Mouse (Mus musculus) heart, embryonic 13.5 days (tissue): Measurements from ENCODE around the gene Aspg. TPM values are rescaled to one million over a fixed set of nuclear protein-coding genes. Genes with fewer than 3 reads are reported as not detected.
A peak's percentile ranks its signal among the peaks of the same experiment; 100 is the strongest.

Experiments
- ATAC-seq: fragments of 200-750 bp; cut with Nextera tagmentation; 2 replicates; pipeline ENCODE4 v1.8.0; 2017; ENCODE audit warnings: moderate TSS enrichment; ENCODE audit not compliant: insufficient number of reproducible peaks, low FRiP score, low TSS enrichment; ENCODE audit errors: extremely low read depth
- H3K27ac ChIP-seq: fragments of 300-500 bp; sonication (generic); replicated peaks from 2 replicates; pipeline ENCODE4 v1.5.1; 2015; ENCODE audit warnings: moderate library complexity, mild to moderate bottlenecking, inconsistent platforms
- H3K27me3 ChIP-seq: fragments of 300-500 bp; sonication (generic); replicated peaks from 2 replicates; pipeline ENCODE4 v1.6.1; 2015; ENCODE audit warnings: mild to moderate bottlenecking, inconsistent platforms
- H3K36me3 ChIP-seq: fragments of 300-500 bp; sonication (generic); 2 replicates; pipeline ENCODE4 v1.6.1; 2015; ENCODE audit warnings: mild to moderate bottlenecking, inconsistent platforms
- H3K4me1 ChIP-seq: fragments of 300-500 bp; sonication (generic); 2 replicates; pipeline ENCODE4 v1.6.1; 2015; ENCODE audit warnings: inconsistent platforms
- H3K4me2 ChIP-seq: fragments of 300-500 bp; sonication (generic); 2 replicates; pipeline ENCODE4 v1.6.1; 2015; ENCODE audit warnings: inconsistent platforms, mild to moderate bottlenecking, moderate library complexity
- H3K4me3 ChIP-seq: fragments of 300-500 bp; sonication (generic); 2 replicates; pipeline ENCODE4 v1.5.1; 2015; ENCODE audit warnings: moderate library complexity, mild to moderate bottlenecking, inconsistent platforms
- H3K9ac ChIP-seq: fragments of 300-500 bp; sonication (generic); 2 replicates; pipeline ENCODE4 v1.6.1; 2015; ENCODE audit warnings: inconsistent platforms, mild to moderate bottlenecking, moderate library complexity
- H3K9me3 ChIP-seq: fragments of 300-500 bp; sonication (generic); 2 replicates; pipeline ENCODE4 v1.6.1; 2016; ENCODE audit warnings: inconsistent platforms
- WGBS: fragments of 180-500 bp; shearing (Covaris S2); methylation state at CpG from one replicate; pipeline ENCODE4 v1.1.7; 2015; ENCODE audit warnings: mixed read lengths; 5-methylcytosine and 5-hydroxymethylcytosine counted together
- polyA plus RNA-seq: library from polyadenylated mRNA; unstranded; fragments of >200 nt; fragmentation: Nextera tagmentation; extraction: Ambion mirVana; gene quantifications from 2 replicates; pipeline ENCODE4 v1.2.1, GENCODE M21; 2015

The Aspg gene
- polyA plus RNA-seq, 1 experiment from 2014 or later: 1.1 TPM

DNA sequence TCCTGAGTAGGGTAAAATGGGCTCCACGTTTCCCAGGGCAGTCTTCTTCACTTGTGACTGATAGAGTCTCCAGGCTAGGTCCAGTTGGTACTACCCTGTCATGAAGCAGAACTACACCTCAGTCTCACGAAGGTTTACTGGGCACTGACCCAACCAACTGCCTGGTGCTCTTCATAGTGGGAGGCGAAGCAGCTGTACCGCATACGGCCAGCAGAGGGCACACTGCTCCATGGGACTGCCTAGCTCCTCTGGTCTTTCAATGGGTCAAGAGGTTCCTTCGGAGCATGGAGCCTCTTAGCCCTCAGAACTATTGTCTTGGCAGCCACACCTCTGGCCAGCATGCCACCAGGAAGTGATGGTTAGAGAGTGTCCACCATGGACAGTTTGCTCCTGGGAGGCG is 7.2 kb downstream of the Aspg start:
- Histone ChIP-seq H3K4me3 (no peak overlapping the region), H3K4me2 (no peak overlapping the region), H3K27me3 (peaks cover 86% of the 10 kb centered on the region), H3K27ac (no peak overlapping the region), H3K36me3 (no peaks in the 10 kb centered on the region), H3K9me3 (no peaks in the 10 kb centered on the region), H3K4me1 (peaks cover 2% of the 10 kb centered on the region; the same call in 1 of the 2 replicates), H3K9ac (no peak overlapping the region)
- 8% methylated on average over 7 of the region's 7 CpGs for WGBS
- no peak for ATAC-seq

DNA sequence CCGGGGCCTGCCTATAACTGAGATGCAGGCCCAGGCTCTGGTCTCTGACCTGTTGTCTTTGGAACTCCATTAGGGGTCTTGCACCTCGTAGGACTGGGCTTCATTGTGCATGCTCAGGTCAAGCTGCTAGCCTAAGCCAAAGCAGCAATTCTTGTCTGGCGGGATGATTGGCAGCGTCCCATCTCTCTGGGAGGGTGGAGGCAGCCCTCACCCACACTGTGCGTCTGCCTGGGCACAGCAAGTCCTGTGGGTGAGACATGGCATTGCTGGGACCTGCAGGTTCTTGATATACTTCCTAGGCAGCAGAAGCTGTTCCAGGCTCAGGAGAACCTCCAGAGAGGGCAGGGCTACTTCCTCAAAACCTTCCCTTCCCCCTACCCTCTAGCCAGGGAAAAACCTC is 10.5 kb downstream of the Aspg start:
- Histone ChIP-seq H3K27me3 (peaks cover 71% of the 10 kb centered on the region), H3K9ac (no peak overlapping the region), H3K36me3 (no peaks in the 10 kb centered on the region), H3K4me3 (no peak overlapping the region), H3K9me3 (no peaks in the 10 kb centered on the region), H3K4me1 (peaks cover 2% of the 10 kb centered on the region; the same call in 1 of the 2 replicates), H3K27ac (no peak overlapping the region), H3K4me2 (no peak overlapping the region)
- no peak for ATAC-seq
- WGBS: 75% methylated on average over 5 of the region's 5 CpGs

DNA sequence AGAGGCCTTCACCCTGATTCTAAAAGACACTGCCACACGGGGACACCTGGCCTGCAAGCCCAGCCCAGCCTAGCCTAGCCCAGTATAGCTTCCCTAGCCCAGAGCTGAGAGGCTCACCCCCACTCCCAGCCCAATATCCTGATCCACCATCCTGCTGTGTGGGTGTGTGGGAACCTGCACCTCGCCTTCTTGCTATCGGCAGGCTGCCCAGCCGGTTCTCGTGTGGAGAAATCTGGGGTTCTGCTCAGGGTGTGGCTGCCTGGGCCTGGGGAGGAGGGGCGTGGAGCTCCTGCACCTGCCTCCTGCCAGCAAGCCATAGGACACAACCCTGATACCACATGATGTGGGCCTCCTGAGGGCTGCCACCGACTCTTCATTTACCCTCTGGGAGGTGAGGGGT is 11.2 kb downstream of the Aspg start:
- no peak overlapping the region for H3K27ac ChIP-seq
- H3K27me3 ChIP-seq: peaks cover 70% of the 10 kb centered on the region
- H3K4me1 ChIP-seq: peaks cover 2% of the 10 kb centered on the region; the same call in 1 of the 2 replicates
- 60% methylated on average over 7 of the region's 7 CpGs for WGBS
- H3K4me2 ChIP-seq: no peak overlapping the region
- H3K9me3 ChIP-seq: no peaks in the 10 kb centered on the region
- no peak overlapping the region for H3K9ac ChIP-seq
- H3K4me3 ChIP-seq: no peak overlapping the region
- H3K36me3 ChIP-seq: no peaks in the 10 kb centered on the region
- no peak for ATAC-seq

GRCm38 (mm10) chr12:112121188-112121587 is 14.7 kb downstream of the Aspg start:
- WGBS: 54% methylated on average over 3 of the region's 3 CpGs
- H3K4me1 ChIP-seq: no peaks in the 10 kb centered on the region
- H3K4me3 ChIP-seq: no peak overlapping the region
- H3K4me2 ChIP-seq: no peak overlapping the region
- H3K27ac ChIP-seq: no peak overlapping the region
- H3K36me3 ChIP-seq: no peaks in the 10 kb centered on the region
- no peak overlapping the region for H3K9ac ChIP-seq
- no peak for ATAC-seq
- H3K27me3 ChIP-seq: peaks cover 57% of the 10 kb centered on the region
- no peaks in the 10 kb centered on the region for H3K9me3 ChIP-seq

GRCm38 (mm10) chr12:112125903-112126302 is 19.4 kb downstream of the Aspg start:
- WGBS: 75% methylated on average over 14 of the region's 14 CpGs

GRCm38 (mm10) chr12:112126931-112127635 is 20.6 kb downstream of the Aspg start:
- 52% methylated on average over 14 of the region's 14 CpGs for WGBS
- Histone ChIP-seq H3K36me3 (no peaks in the 10 kb centered on the region), H3K4me3 (no peak overlapping the region), H3K4me2 (no peak overlapping the region), H3K9ac (no peak overlapping the region), H3K4me1 (0 out of 2 replicates have a peak, but pooled peaks cover 4% of the 10 kb centered on the region), H3K27ac (no peak overlapping the region), H3K27me3 (peaks cover 78% of the 10 kb centered on the region), H3K9me3 (no peaks in the 10 kb centered on the region)
- ATAC-seq: no peak

More at GRCm38 (mm10) chr12:112125903-112126302, 19.4 kb downstream of the Aspg start:
- no peak overlapping the region for H3K4me3 ChIP-seq
- H3K4me2 ChIP-seq: no peak overlapping the region
- no peaks in the 10 kb centered on the region for H3K9me3 ChIP-seq
- H3K27ac ChIP-seq: no peak overlapping the region
- H3K9ac ChIP-seq: no peak overlapping the region
- 0 out of 2 replicates have a peak, but pooled peaks cover 2% of the 10 kb centered on the region for H3K4me1 ChIP-seq
- no peaks in the 10 kb centered on the region for H3K36me3 ChIP-seq
- peaks cover 78% of the 10 kb centered on the region for H3K27me3 ChIP-seq
- no peak for ATAC-seq

- H3K9ac ChIP-seq: no peak overlapping the region
- H3K27ac ChIP-seq: no peak overlapping the region
- no peaks in the 10 kb centered on the region for H3K36me3 ChIP-seq
- no peak overlapping the region for H3K4me3 ChIP-seq
- 0 out of 2 replicates have a peak, but pooled peaks cover 4% of the 10 kb centered on the region for H3K4me1 ChIP-seq
- H3K9me3 ChIP-seq: no peaks in the 10 kb centered on the region
- 85% methylated on average over 4 of the region's 4 CpGs for WGBS
- no peak for ATAC-seq
- H3K4me2 ChIP-seq: no peak overlapping the region
- peaks cover 80% of the 10 kb centered on the region for H3K27me3 ChIP-seq
Observed at GRCm38 (mm10) chr12:112128526-112128925, 22.0 kb downstream of the Aspg start.

- no peak for ATAC-seq
- H3K36me3 ChIP-seq: no peaks in the 10 kb centered on the region
- H3K27me3 ChIP-seq: peaks cover 83% of the 10 kb centered on the region
- WGBS: 48% methylated on average over 6 of the region's 6 CpGs
- H3K4me2 ChIP-seq: no peak overlapping the region; the same call in 1 of the 2 replicates
- no peak overlapping the region for H3K4me3 ChIP-seq
- 0 out of 2 replicates have a peak, but pooled peaks cover 4% of the 10 kb centered on the region for H3K4me1 ChIP-seq
- H3K9me3 ChIP-seq: no peaks in the 10 kb centered on the region
- H3K9ac ChIP-seq: no peak overlapping the region
- H3K27ac ChIP-seq: no peak overlapping the region
Observed at GRCm38 (mm10) chr12:112129300-112129856, 22.9 kb downstream of the Aspg start.

DNA sequence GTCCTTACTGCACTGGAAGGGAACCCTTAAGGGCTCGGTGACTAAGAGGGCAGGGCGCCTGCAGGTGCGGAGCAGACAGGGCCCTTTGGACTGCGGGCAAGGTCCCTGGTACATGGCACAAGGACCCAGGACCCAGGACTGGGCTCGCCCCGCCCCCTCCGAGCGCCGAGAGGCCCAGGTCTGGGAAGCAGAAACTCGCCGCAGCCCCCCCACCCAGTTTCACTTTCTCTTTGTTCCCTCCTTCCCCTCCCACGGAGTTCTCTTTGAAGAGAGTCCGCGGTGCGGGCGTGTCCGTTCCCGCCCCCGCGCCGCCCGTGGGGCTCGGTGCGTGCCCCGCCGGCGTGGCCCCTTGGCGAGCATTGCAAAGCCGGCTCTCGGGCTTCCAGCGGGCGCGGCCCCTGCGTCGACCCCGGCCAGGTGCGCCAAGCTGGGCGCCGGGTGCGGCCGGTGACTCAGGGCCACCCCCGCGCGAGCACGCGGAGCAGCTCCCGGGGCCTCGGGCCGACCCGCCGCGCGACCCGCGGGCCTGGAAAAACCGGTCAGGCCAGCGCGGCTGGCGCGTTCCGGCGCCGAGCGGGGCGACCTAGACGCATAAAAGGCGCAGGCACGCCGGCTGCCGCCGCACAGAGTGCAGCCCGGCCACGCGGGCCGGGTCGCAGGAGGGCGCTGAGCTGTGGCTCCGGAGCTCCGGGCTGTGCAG is 23.8 kb downstream of the Aspg start:
- H3K9ac ChIP-seq: peak overlapping the region; percentile 87
- no peak overlapping the region for H3K27ac ChIP-seq
- H3K4me1 ChIP-seq: 0 out of 2 replicates have a peak, but pooled peaks cover 4% of the 10 kb centered on the region
- no peaks in the 10 kb centered on the region for H3K36me3 ChIP-seq
- no peak; the same call in 1 of the 2 replicates for ATAC-seq
- peaks cover 90% of the 10 kb centered on the region for H3K27me3 ChIP-seq
- H3K9me3 ChIP-seq: no peaks in the 10 kb centered on the region
- peak overlapping the region; percentile 93 for H3K4me2 ChIP-seq
- peak overlapping the region; percentile 84 for H3K4me3 ChIP-seq
- WGBS: under 1% methylated on average over 77 of the region's 79 CpGs

GRCm38 (mm10) chr12:112130957-112131356 is 24.5 kb downstream of the Aspg start:
- no peak for ATAC-seq
- Histone ChIP-seq H3K9me3 (no peaks in the 10 kb centered on the region), H3K4me1 (0 out of 2 replicates have a peak, but pooled peaks cover 4% of the 10 kb centered on the region), H3K9ac (peak overlapping the region; percentile 87), H3K27ac (no peak overlapping the region), H3K36me3 (no peaks in the 10 kb centered on the region), H3K27me3 (peaks cover 95% of the 10 kb centered on the region), H3K4me2 (peak overlapping the region; percentile 93), H3K4me3 (peak overlapping the region; percentile 84)
- 8% methylated on average over 32 of the region's 32 CpGs for WGBS

DNA sequence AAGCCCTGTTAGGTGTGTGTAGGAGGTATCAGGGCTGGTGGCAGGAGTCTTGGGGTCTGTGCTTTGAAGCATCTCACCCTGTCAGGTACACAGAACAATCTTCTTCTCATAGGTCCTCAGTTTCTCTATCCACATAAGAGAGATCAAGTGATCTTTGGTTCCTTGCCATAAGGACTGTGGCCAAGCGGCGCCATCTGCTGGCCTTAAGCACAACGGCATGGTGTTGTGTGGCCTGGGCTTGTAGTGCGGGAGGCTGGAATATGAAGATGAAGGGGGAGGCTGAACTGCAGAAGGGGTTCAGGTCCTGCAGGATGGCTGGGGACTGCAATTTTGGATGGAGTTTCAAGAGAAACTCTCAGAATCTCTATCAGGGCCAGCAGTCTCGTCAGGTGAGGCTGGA is 33.8 kb downstream of the Aspg start:
- Histone ChIP-seq H3K9me3 (no peaks in the 10 kb centered on the region), H3K36me3 (no peaks in the 10 kb centered on the region), H3K4me1 (peaks cover 15% of the 10 kb centered on the region), H3K27ac (no peak overlapping the region), H3K4me2 (no peak overlapping the region), H3K4me3 (no peak overlapping the region), H3K9ac (no peak overlapping the region), H3K27me3 (peaks cover 85% of the 10 kb centered on the region)
- WGBS: 7% methylated on average over 5 of the region's 5 CpGs
- ATAC-seq: no peak
